Mouse (Mus musculus) kidney, postnatal 14 days (tissue): ENCODE results near the gene Itga9.

ENCODE experiments used
- DNase-seq: peaks from one replicate; pipeline ENCODE4 v3.0.0; 2022; ENCODE audit warnings: mixed read lengths

Gene Itga9

DNA sequence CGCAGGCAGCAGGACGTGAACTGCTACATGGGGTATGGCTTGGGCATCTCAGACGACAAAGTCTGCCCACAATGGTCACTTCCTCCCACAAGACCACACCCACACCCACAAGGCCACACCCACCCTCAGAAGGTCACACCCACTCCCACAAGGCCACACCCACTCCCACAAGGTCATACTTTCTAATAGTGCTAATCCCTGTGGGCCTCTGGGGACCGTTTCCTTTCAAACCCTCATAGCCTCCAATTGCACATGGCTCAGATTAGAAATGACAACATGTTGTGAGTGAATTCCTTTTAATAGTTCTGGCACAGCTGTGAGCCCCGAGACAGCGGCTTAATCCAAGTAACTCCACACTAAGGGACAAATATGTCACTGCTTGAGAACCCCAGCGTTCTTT lies 280.7 kb downstream of the Itga9 start:
- DNase-seq, result no peak

DNA sequence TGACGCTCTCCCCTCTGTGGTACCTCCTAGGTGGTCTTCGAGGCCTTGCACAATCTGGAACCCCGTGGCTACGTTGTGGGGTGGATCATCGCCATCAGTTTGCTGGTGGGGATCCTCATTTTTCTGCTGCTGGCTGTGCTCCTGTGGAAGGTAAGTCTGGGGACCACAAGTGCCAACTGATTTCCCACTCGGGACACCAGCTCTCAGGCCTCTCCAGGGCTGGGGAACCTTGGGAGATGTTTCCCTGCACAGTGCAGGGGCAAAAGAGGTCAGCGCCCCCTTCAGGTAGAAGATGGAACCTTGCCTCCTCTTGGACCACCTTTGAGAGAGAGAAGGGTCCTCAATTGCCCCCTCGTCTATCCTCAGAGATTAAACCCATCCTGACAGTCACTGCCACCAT lies 281.2 kb downstream of the Itga9 start:
- DNase-seq, result no peak

DNA sequence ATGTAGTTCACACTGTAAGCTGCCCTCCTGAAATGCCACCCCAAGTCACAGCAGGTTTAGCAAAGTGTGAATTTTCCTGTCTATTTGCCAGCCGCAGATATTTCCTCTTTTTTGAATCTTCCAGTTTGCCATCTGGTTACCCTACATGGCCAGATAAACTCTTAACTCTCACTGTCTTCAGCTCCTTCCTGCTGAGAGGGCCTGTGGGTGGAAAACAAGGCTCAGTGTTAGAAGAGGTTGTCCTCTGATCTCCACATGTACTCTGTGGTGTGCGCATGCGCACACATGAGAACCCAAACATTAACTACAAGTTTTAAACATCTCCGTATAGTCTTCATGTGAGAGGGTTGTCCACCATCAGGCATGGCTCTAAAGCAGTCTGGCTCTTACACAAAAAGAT lies 283.7 kb downstream of the Itga9 start:
- no peak for DNase-seq

DNA sequence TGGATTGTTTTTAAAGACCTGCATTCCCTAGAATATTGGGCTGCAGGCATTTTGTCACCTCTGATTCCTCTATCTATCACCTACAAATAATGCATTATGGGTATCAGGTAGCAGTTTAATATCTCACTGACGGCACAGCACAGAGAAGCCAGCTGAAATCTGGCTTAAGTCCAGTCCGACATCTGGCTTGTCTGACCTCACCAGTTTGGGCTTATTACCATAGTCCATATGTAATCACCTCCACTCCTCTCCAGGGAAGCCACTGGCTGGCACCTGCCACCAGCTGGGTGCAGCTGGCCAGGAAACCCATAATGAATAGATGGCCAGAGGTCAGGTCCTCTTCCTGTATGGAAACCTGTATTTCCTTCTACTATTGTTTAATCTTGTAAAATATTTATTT lies 284.2 kb downstream of the Itga9 start:
- DNase-seq, result no peak

DNA sequence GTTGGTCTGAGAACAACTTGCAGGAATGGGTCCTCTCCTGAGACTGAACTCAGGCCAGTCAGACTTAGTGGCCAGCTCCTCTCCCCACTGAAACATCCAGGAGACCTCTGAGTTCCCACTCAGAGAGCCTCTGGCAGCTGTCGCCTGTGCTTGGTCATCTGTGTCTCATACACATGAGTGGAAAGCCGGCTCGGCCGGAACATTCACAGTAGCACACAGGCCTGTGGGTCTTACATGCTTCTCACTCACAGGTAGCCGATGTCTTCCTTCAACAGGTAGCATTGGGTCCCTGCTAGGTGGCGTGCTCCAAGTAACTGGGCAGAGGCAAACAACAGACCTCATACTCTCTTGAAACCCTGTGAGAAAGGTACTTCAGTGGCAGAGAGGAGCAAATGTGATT lies 284.6 kb downstream of the Itga9 start:
- DNase-seq, result no peak

DNA sequence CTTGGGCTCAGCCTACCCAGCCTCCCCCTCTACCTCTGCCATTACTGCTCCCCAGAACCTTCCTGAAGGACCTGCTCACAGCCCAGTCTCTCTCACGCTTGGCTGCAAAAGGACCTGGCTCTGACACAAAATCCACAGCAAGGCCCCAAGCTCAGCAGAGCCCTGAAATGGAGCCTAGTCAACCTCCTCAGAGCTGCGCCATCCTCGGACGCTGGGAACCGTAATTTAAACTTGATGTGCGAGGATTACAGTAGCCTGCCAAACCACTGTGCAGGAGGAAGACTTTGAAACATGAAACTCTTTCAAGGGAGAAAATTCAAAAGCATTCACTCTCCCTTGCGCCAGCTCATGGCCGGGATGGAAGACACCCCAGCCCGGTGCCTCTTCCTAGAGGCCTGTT lies 285.1 kb downstream of the Itga9 start:
- no peak for DNase-seq

DNA sequence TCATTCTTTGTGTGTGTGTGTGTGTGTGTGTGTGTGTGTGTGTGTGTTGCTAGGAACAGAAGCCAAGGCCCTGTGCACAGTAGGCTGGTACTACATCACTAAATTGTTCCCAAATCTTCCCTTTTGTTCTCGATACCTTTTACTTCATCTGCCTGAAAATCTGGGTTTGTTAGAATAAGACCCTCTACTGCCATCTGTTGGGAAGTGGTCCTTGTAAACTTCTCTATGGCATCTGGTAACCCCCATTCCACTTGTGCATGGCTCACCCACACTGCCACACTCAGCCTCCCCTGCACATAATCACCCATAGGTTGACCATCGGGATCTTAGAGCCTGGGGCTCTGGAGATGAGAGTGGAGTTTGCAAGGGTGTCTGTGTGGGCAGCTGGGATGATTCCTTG lies 288.6 kb downstream of the Itga9 start:
- no peak for DNase-seq

DNA sequence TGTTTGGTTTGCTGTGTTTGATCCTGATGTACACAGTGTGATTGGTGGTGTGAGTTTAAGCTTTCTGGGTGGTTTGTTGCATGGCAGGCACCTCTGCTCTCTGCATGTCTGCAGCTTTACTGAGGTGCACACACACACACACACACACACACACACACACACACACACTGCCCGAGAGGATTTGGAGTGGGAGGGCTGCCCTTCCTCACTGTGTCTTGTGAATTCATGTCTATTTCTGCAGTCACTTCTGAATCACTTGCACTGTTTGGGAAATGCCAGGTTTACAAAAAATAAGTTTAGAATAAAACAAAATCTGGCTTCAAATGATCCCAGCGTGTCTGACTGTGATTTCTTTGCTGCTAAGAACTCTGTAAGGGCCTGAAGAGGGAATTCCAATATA lies 294.2 kb downstream of the Itga9 start:
- no peak for DNase-seq

DNA sequence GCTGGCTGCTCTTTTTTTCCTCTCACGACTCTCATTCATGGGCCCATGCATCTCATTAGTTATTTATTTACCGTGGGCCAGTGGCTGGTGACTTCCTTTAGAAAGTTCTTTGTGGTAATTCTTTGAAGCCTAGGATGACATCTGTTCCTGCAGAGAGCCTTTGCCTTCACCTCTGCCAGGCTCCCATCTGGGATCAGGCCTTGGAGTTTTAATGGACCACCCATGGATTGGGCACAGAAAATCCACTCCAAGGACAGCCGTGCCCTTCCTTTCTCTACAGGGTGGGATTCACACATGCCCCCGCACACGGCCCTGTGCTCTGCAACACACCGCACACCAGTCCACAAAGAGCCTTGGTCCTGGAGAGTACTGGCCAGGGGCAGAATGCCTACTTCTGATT lies 295.4 kb downstream of the Itga9 start:
- no peak for DNase-seq

DNA sequence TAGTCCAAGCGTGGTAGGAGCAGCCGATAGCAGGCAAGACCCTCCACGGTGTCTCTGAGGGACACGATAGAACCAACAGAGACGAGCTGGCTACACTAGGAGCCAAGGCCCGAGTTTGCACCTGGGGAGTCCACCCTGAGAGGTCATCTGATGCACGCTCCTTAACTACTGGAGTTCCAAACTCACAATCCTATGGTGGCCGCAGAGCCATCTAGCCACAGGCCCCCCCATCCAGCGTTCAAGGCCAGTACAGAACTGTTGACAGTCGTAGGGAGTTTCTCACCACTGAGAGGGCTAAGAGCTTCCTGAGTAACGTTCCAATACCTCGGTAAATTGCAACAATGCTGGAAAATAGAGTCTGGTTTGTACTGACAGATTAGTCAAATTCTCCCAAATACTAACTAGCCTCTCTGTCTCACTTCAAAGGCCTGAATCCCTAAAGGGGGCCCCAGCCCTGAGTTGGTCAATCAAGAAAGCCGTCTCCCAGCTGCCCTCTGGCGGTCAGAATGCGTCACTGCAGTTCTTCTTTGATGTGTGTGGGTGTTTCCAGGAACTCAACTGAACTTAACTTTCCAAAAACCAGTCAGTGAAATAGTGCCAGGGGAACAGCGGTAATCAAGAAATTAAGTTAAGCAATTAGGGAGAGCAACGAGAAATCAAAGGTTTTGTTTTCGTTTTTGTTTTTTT lies 301.6 kb downstream of the Itga9 start:
- DNase-seq, result peak; percentile 87

DNA sequence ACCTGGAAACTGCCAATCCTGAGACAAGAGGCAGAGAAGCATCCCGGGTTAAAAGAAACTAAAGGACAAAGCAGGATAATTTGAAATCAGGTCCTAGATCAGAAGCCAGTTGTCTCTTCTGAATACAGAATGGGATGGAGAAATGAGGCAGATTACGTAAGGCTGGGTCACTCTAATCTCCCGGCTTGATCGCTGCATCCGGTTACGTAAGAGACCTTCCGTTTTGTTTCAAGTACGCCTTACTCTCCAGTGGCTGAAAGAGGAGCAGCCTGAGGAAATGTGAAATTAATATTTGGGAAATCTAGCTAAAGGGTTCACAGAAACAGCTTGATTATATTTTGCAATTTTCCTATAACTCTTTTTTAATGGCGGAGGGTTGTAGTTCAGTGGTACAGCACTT lies 306.6 kb downstream of the Itga9 start:
- no peak for DNase-seq

DNA sequence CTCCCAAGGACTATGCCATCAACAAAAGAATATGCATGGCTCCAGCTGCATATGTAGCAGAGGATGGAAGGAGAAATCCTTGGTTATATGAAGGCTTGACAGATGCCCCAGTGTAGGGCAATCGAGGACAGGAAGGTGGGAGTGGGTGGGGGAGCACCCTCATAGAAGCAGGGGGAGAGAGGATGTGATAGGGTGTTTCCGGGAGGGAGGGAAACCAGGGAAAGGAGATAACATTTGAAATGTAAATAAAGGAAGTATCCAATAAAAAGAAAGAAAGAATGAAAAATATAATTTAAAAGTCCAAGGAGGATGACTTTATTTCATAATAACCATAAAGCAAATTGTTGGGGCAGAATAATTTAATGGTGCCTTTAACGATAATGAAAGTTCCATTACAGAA lies 307.1 kb downstream of the Itga9 start:
- DNase-seq, result no peak

DNA sequence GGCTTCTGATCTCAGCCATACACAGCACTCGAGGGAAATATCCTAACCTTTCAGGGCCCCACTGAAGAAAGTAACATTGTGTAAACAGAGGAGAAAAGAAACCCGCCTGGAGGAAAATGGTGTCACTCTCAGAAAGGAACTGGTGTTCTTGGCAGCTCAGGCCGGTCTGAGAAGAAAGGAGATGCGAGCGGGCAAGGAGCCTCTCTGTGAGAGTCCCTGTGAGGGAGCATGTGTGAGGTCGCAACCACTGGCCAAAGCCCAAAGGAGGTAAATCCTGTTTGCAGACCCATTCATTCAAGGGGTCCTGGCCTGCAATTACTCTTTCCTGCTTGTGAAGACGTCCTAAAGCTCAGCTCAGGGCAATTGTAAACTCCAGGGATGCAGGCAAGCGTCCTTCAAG lies 308.1 kb downstream of the Itga9 start:
- no peak for DNase-seq

DNA sequence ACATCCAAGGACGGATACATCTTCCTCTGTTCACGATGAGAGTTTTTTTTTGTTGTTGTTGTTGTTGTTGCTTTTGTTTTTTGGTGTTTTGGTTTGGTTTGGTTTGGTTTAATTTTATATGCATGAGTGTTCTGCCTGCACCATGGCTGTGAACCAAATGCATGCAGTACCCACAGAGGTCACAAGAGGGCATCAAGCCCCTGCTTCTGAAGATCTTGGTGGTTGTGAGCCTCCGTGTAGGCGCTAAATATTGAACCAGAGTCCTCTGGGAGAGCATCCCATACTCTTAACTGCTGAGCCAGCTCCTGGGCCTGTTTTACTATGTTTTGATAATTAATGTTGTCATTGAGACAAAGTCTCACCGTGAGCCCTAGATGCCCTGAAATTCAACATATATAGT lies 308.8 kb downstream of the Itga9 start:
- peak; percentile 45 for DNase-seq

DNA sequence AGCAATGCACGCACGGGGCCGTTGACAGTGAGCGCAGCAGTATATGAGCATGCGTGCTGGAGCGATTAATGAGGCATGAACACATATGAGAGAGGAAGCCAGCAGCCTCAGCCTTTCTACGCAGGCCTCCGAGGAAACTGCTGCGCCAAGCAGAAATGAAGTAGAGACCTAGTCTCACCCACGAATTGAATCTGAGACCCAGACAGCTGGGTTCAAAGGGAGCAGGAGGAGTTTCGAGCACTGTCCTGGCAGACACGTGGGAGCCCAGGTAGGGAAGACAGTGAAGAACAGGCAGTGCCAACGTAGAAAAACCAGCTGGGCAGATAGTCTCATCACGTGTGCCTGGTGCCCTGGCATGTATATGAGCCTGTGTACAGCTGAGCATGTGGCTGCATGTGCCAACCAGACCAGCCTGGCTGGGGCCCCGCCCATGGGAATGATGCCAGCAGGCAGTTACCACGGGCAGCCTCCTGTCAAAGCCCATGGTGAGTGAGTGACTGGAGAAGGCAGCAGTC lies 313.2 kb downstream of the Itga9 start:
- peak; percentile 79 for DNase-seq

DNA sequence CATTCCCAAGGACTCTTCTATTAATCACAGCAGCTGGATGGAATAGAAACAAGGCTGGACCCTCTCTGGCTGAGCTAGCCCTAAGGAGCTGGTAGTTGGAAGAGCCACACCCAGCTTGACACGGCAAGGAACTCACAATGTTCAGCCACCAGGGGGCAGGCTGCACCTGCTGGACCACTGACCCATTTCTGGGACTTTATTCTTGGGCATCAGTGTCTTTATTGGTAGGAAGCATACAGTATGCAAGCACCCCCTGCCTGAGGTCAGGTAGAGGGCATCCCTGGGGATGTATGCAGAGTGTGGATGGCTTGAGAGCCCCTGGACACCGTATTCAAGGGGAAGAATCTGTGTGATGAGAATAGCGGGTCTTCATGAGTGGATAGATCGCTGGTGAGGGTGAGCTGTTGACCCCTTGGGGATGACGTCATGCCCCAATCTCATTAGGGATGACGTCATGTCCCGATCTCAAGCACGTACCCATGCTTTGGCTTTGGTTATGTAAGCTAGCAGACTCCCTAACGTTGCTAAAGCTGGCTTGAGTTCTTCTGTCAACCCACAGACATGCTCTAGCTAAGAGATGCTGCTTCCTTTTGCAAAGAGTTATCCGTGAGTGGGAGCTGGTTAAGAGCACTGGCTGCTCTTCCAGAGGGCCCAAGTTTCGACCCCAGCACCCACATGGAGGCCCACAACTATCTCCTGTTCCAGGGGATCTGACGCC lies 314.5 kb downstream of the Itga9 start:
- peak; percentile 88 for DNase-seq

DNA sequence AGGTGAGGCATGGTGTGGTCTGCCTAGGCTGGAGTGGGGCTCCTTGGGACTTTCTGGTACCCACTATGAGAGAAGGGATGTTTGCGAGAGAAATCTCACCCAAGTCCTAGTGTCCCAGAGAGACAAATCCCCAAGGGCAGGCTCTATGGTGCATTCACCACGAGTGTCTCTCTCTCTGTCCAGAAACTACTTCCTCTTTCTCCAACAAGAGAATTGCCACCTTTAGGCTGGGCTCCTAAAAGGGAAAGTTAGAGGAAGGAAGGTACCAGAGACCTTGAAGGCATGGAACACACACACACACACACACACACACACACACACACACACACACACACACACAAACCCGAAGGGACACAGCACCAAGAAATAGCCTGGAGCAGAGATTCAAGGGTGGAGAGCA lies 315.4 kb downstream of the Itga9 start:
- DNase-seq, result no peak

DNA sequence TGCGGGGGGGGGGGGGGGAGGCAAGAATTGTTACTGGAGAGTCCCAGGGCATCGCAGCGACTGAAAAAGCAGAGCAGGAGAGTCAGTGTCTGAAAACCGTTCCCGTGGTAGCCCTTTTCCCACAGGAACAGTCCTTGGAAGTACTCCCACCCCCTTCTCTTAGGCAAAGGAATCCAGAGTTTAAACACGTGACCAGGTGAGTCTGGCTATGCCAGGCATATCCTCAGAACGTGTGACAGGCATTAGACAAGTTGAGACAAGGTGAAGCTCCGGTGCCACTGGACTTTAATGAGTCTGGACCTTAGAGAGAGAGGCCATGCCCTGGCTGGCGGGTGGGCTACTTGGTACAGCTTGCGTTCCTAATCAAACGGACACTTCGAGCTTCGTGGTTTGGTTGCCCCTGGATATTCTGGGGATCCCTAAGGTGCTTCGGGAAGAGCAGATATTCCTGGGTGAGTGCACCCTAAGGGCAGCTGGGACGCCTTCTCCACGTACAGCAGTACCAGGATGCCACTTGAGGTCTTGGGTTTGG lies 318.1 kb downstream of the Itga9 start:
- no peak for DNase-seq

DNA sequence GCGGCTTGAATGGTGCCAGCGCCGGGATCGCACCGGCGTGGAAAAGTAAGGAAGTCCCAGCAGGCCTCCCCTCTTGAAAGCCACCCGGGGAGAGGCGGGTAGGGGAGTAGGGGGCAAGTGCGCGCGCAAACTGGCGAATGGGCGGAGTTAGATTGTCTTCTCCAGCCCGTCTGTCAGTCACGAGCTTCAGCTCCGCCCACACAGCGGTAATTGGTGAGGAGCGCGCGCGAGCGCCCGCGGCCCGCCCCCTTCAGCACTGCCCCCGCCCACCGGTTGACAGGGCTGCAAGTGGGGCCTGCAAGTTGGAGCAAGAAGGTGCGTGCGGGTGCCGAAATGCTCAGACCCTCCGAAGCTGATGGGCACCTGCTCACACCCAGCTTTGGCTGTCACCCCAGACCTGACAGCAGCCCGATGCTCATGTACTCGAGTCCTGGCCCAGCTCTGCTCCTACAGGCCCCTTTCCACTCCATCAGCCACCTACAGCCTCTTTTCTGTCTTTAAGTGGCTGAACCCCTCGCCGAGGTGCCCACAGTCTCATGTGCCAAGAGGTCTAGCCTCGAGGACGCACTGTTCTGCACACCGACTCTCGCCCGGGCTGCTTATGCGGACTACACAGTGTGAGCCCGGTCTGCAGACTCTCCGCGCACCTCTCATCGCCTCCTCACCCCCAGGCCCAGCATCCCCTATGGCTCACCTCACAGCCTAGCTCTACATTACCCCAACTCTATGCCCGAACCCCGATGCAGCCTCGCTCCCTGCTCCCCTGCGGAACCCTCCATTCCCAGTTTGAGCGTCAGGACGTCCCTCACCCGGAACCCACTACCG lies 319.0 kb downstream of the Itga9 start:
- DNase-seq, result peak; percentile 99

DNA sequence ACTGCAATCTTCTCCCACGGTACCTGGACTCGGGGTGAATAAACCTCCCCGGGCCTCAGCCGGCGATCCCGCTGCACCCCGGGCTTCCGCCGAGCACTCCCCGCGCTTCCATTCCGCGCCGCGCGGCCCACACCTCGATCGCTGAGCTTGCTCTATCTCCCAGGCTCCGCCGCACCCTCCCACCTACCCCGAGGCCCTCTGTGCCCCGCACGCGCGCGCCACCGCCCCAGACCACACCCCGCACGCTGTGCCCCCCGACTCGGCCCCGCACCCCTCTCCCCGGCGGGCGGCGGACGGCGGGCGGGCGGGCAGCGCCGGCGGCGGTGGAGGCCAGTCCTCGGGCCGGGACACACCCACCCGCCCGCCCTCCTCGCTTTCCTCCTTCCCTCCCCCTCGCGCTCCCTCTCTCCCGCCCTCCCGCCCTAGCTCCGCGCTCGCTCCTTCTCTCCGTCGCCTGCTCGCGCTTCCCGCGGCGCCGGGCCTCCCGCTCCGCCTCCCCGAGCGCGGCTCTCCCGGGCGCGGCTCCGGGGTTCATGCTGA lies 319.7 kb downstream of the Itga9 start, which contains the start of gene Ctdspl:
Gene Ctdspl, plus strand, starts transcription at position 343 of the 540 bp plus-strand sequence.
- DNase-seq, result peak; percentile 76

DNA sequence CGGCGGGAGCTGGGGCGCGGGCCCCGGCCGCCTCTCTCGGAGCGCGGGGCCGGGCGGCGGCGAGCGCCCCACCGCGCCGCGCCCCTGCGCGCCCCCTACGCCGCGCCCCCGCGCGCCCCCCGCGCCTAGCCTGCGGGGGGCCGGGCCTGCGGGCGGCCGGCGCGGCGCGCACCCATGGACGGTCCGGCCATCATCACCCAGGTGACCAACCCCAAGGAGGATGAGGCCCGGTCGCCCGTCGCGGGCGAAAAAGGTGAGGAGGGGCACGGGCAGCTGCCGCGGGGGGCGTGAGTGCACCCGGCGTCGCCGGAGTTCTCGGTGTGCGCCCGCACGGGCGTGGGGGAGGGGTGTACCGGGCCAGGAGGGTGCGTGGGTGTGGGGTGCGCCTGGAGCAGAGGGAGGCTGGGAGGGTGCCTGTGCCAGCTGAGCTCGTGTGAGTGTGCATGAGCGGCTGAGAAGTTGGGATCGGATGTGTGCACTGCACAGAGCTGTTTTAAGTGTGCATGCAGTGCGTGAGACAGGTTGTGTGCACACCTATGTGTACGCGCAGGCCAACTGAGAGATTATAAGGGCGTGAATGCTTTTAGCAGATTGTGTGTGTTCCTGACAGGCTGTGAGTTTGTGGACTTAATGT lies 320.3 kb downstream of the Itga9 start:
- DNase-seq, result peak; percentile 71

DNA sequence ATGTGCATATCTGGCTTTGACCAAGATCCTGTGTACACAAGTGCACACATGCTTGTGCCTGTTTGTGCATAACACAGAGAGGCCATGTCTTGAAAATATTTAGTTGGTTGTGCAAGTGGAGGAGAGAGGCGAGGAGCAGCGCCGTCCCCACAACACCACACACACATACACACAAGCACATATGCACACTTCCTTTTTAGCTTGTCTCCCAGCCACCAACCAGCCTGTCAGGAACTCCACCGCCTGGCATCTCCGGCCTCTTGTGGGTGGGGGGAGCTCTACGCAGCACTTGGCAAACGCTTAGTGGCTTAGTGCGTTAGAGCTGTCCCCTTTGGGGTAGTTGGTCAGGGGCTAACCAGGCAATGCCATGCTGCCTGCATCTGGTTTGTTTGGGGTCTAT lies 321.0 kb downstream of the Itga9 start:
- DNase-seq, result peak; percentile 53

DNA sequence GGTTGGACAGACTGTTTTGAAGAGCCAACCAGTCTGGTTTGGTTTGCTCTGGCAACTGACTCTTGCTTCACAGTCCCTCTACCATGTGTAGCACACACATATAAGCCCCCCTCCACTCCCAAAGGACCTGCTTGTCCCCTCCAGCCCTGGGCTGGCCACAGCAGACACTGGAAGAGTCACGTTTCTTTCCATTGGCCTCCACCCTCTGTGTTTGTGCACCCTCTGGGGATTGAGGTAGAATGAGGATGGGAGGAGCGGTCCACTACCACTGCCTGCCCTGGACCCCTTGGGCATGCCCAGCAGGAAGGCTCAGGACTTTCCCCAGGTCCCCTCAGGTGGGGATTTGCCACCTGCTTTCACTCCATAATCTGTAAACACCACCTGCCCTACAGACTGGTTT lies 321.5 kb downstream of the Itga9 start:
- no peak for DNase-seq
